Mouse (Mus musculus) right cerebral cortex, adult 2 months (tissue): ENCODE results near the gene 9930111J21Rik2.
"Not testable (repeated sequence)": the region's sequence is repeated elsewhere in the genome, so short reads cannot be mapped to it uniquely, and the experiment has no call there.

Source experiments
- DNase-seq, 2 experiments: peaks; one replicate each; pipeline ENCODE4 v3.0.0; 2021 to 2022; ENCODE audit warnings: low spot score in 2 of 2

9930111J21Rik2 gene

DNA sequence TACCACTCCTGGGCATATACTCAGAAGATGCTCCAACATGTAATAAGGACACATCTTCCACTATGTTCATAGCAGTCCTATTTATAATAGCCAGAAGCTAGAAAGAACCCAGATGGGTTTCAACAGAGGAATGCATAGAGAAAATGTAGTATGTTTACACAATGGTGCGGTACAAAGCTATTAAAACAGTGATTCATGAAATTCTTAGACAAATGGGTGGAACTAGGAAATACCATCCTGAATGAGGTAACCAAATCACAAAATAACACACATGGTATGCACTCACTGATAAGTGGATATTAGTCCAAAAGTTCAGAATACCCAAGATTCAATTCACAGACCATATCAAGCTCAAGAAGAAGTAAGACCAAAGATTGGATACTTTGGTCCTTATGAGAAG is 76.4 kb downstream of the 9930111J21Rik2 start:
- DNase-seq, result not testable (repeated sequence)
